Mouse (Mus musculus): ENCODE measurements at regions not wholly inside any gene's neighbourhood (a gene's known extent, or its start where the extent isn't known, plus 50 kb on each side); places are given as distances from the start of the nearest gene placed in this dataset.
"Not testable (repeated sequence)": the region's sequence is repeated elsewhere in the genome, so short reads cannot be mapped to it uniquely, and the experiment has no call there.

DNA sequence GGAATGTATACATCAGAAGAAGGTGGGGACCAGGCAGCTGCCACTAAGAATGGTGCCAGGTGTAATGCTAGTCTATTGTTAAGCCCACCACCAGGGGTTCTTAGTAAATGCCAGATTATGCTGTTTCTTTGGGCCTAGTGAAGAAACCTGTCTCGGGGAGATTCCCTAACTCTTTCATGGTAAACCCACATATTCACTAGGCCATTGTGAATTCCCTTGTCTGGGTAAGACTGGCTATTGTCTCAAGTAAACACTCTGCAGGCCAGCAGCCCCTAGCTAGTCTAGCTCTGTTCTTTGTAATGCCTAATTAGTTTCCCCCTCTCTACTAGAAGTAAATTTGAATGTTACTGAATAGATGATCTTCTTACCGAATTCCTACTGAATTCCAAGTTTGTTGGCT lies 89.3 kb upstream of the Cldn34b3 start:
- TF ChIP-seq CTCF (IDR thresholded peaks at IDR 0.05; ENCODE audit: low read depth, low read length); EP300 (IDR thresholded peaks at IDR 0.05; ENCODE audit: insufficient read depth, low read depth, low read length): not testable (repeated sequence)

Data from ES-Bruce4 (cell line).